Mouse (Mus musculus) forebrain, embryonic 15.5 days (tissue): ENCODE measurements around the gene Ttc34. TPM values are rescaled to one million over a fixed set of nuclear protein-coding genes. Genes with fewer than 3 reads are reported as not detected.

Experiments used
- polyA plus RNA-seq: library from polyadenylated mRNA; unstranded; fragments of >200 nt; fragmentation: Nextera tagmentation; extraction: Ambion mirVana; gene quantifications from 2 replicates; pipeline ENCODE4 v1.2.1, GENCODE M21; 2015

Ttc34 gene
- polyA plus RNA-seq, 1 experiment from 2014 or later: 1.3 TPM

Other genes starting within 250 kb of the Ttc34 start
- 32.7 and 33.5 TPM in 2 replicates for gene Prdm16, start 200.6 kb upstream of the Ttc34 start, polyA plus RNA-seq
- not detected in 2 replicates for gene Actrt2, start 169.6 kb upstream of the Ttc34 start, polyA plus RNA-seq
- gene Mmel1, start 32.1 kb downstream of the Ttc34 start, polyA plus RNA-seq: 0.36 and 0.56 TPM in 2 replicates
- gene Fam213b, start 61.7 kb downstream of the Ttc34 start, polyA plus RNA-seq: 36.8 and 40.5 TPM in 2 replicates
- gene Tnfrsf14, start 91.1 kb downstream of the Ttc34 start, polyA plus RNA-seq: 0.36 TPM in 1 of 2 replicates, not detected in the other
- gene Hes5, start 123.5 kb downstream of the Ttc34 start, polyA plus RNA-seq: 125 and 127 TPM in 2 replicates
- gene Pank4, start 126.7 kb downstream of the Ttc34 start, polyA plus RNA-seq: 43.5 and 48.9 TPM in 2 replicates
- gene Plch2, start 219.3 kb downstream of the Ttc34 start, polyA plus RNA-seq: 10.0 and 12.7 TPM in 2 replicates
- 22.0 and 23.5 TPM in 2 replicates for gene Pex10, start 229.6 kb downstream of the Ttc34 start, polyA plus RNA-seq
- 127 TPM in 2 replicates for gene Rer1, start 248.9 kb downstream of the Ttc34 start, polyA plus RNA-seq
- 8.8 and 8.9 TPM in 2 replicates for gene Morn1, start 249.1 kb downstream of the Ttc34 start, polyA plus RNA-seq